Mouse (Mus musculus): ENCODE results near the gene Isca1. TPM values are rescaled to one million over a fixed set of nuclear protein-coding genes. Genes with fewer than 3 reads are reported as not detected.
"Not testable (repeated sequence)": the region's sequence is repeated elsewhere in the genome, so short reads cannot be mapped to it uniquely, and the experiment has no call there.

The Isca1 gene
- total RNA-seq (2021): 100 to 1,000 TPM; 151 to 155 TPM
- long read RNA-seq, transcript Isca1-201 (4 exons, 1,942 nt): major isoform, 307 of 317 reads
- long read RNA-seq, partial matches to known transcripts: 5 of 317 reads
- long read RNA-seq, other reads (novel, unspliced or antisense): 1 of 317 reads

- peak; percentile 98 to 100 for DNase-seq (ENCODE audit: low spot score in 2 of 2)
Observed at GRCm38 (mm10) chr13:59769296-59770163, at the start of gene Isca1. Isca1 (minus strand) TSS chr13:59769810.

GRCm38 (mm10) chr13:59817352-59817751 lies 47.7 kb upstream of the Isca1 start:
- DNase-seq (ENCODE audit: low spot score in 2 of 2): no peak

GRCm38 (mm10) chr13:59814109-59814591 lies 44.5 kb upstream of the Isca1 start:
- no peak for DNase-seq (ENCODE audit: low spot score in 2 of 2)

GRCm38 (mm10) chr13:59811581-59811980 lies 42.0 kb upstream of the Isca1 start:
- no peak for DNase-seq (ENCODE audit: low spot score in 2 of 2)

- DNase-seq (ENCODE audit: low spot score in 2 of 2): peak in 1 of 2 experiments; percentile 40
Observed at GRCm38 (mm10) chr13:59801000-59801399, 31.4 kb upstream of the Isca1 start.

- no peak for DNase-seq (ENCODE audit: low spot score in 2 of 2)
Observed at GRCm38 (mm10) chr13:59800077-59800476, 30.5 kb upstream of the Isca1 start.

GRCm38 (mm10) chr13:59798306-59798705 lies 28.7 kb upstream of the Isca1 start:
- DNase-seq (ENCODE audit: low spot score in 2 of 2): no peak

GRCm38 (mm10) chr13:59796466-59796848 lies 26.8 kb upstream of the Isca1 start:
- DNase-seq (ENCODE audit: low spot score in 2 of 2): no peak

- DNase-seq (ENCODE audit: low spot score in 2 of 2): no peak
Observed at GRCm38 (mm10) chr13:59795807-59796465, 26.3 kb upstream of the Isca1 start.

- DNase-seq (ENCODE audit: low spot score in 2 of 2): no peak
Observed at GRCm38 (mm10) chr13:59794786-59795185, 25.2 kb upstream of the Isca1 start.

GRCm38 (mm10) chr13:59782145-59782544 lies 12.5 kb upstream of the Isca1 start, which contains the start of gene Gm49354:
Gm49354 (minus strand) TSS chr13:59782245.
- DNase-seq (ENCODE audit: low spot score in 2 of 2): no peak

GRCm38 (mm10) chr13:59779744-59780264 lies 10.2 kb upstream of the Isca1 start:
- not testable (repeated sequence) for DNase-seq (ENCODE audit: low spot score in 2 of 2)

- DNase-seq (ENCODE audit: low spot score in 2 of 2): no peak
Observed at GRCm38 (mm10) chr13:59779213-59779612, 9.6 kb upstream of the Isca1 start.

GRCm38 (mm10) chr13:59775168-59775567 lies 5.6 kb upstream of the Isca1 start:
- no peak for DNase-seq (ENCODE audit: low spot score in 2 of 2)

GRCm38 (mm10) chr13:59771257-59771656 lies 1.6 kb upstream of the Isca1 start:
- peak in 1 of 2 experiments; percentile 57 for DNase-seq (ENCODE audit: low spot score in 2 of 2)

- peak in 1 of 2 experiments; percentile 25 for DNase-seq (ENCODE audit: low spot score in 2 of 2)
Observed at GRCm38 (mm10) chr13:59770847-59771246, 1.2 kb upstream of the Isca1 start.

GRCm38 (mm10) chr13:59770164-59770562 lies 553 bp upstream of the Isca1 start:
- DNase-seq (ENCODE audit: low spot score in 2 of 2): peak; percentile 84 to 90

GRCm38 (mm10) chr13:59768531-59768930 lies 1.1 kb downstream of the Isca1 start:
- no peak for DNase-seq (ENCODE audit: low spot score in 2 of 2)

- no peak for DNase-seq (ENCODE audit: low spot score in 2 of 2)
Observed at GRCm38 (mm10) chr13:59766786-59767515, 2.7 kb downstream of the Isca1 start.

- no peak for DNase-seq (ENCODE audit: low spot score in 2 of 2)
Observed at GRCm38 (mm10) chr13:59762791-59763190, 6.8 kb downstream of the Isca1 start.

- no peak for DNase-seq (ENCODE audit: low spot score in 2 of 2)
Observed at GRCm38 (mm10) chr13:59756906-59757305, 12.7 kb downstream of the Isca1 start.
